Mouse (Mus musculus): Measurements from ENCODE around the gene Dmd. TPM values are rescaled to one million over a fixed set of nuclear protein-coding genes. Genes with fewer than 3 reads are reported as not detected.
"Not testable (repeated sequence)": the region's sequence is repeated elsewhere in the genome, so short reads cannot be mapped to it uniquely, and the experiment has no call there.

Gene Dmd
- polyA plus RNA-seq, 1 experiment, result 0.10 TPM

DNA sequence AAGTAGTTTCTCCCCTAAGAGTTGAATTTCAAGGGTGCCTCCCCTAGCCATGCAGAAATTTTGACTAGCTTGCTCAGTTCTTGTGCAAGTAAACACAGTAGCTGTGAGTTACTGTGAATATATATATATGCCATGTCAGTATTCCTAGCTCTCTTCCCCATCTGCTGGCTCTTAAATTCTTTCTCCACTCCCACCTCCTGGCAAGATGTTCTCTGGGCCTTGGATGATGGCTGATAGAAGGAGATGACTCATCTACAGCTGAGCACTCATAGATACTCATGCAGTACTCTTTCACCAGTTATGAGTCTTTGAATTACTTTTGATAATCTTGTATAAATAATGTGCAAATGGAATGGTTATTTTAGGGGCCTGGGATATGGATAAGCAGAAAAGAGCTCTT is 737.9 kb downstream of the Dmd start:
- no peak overlapping the region for H3K4me3 ChIP-seq (replicated peaks)
- no peaks in the 10 kb centered on the region for H3K4me1 ChIP-seq
- TF ChIP-seq FLI1 (IDR thresholded peaks at IDR 0.05; ENCODE audit: low read length), result no peak
- no peak for TF ChIP-seq GATA1 (IDR thresholded peaks at IDR 0.05; ENCODE audit: borderline replicate concordance, low read length)
- no peaks in the 10 kb centered on the region for H3K36me3 ChIP-seq (replicated peaks; ENCODE audit: low read length)
- no peaks in the 10 kb centered on the region for H3K9me3 ChIP-seq
- no peaks in the 10 kb centered on the region for H3K27me3 ChIP-seq (replicated peaks)

DNA sequence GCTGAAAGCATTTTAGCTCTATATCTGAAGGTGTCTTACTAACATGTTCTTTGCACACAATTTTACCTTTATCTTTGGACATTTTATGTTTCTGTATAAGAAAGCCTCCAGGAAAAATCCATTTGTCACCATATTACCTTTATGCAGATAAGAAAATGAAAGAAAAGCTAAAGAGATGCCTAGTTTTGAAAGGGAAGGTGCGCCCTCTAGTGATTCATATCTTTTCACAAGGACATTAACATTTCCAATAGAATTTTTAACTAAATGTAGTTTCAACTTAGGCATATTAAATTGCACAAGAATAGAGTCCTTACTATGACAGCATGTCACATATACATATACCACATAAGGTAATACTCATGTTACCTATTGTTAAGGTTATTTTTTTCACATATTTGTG is 791.9 kb downstream of the Dmd start:
- Histone ChIP-seq H3K4me1 (no peaks in the 10 kb centered on the region), H3K27me3 (replicated peaks) (no peaks in the 10 kb centered on the region), H3K4me3 (replicated peaks) (no peak overlapping the region), H3K36me3 (replicated peaks; ENCODE audit: low read length) (no peaks in the 10 kb centered on the region), H3K9me3 (no peaks in the 10 kb centered on the region)
- no peak for TF ChIP-seq FLI1 (IDR thresholded peaks at IDR 0.05; ENCODE audit: low read length)
- no peak for TF ChIP-seq GATA1 (IDR thresholded peaks at IDR 0.05; ENCODE audit: borderline replicate concordance, low read length)

DNA sequence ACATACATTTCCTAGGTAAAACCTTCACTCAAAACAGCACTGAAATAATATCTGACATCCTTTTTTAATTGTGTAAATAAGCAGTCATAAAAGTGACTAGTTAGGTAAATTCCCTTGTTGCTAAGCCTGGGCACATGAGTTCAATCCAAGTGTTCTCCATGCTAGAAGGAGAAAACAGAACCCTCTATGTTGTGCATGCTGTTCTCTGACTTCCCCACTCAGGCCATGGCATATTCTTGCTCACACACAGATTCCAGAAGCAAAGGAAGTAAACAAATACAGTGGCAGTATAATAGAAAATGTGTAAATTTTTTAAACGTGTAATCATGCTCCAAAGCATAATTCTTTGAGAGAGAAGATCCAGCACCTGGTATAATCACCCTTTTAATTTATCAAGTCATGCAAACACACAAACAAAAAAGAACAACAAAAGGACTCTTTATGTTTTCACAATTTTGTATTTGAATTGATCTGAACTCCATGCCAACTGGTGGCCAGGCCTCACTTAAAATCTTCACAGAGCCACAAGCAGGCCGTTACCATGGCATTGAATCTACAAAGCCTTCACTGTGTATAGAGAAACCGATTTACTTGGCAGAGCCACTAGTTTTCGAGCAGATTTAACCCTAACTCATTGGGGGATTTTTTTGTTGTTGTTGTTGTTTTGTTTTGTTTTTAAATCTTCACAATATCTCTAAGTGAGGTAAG is 797.8 kb downstream of the Dmd start:
- H3K27me3 ChIP-seq (replicated peaks), result no peaks in the 10 kb centered on the region
- peaks cover 6% of the 10 kb centered on the region; the same call in 1 of the 2 replicates for H3K4me1 ChIP-seq
- H3K4me3 ChIP-seq (replicated peaks), result no peak overlapping the region
- TF ChIP-seq GATA1 (IDR thresholded peaks at IDR 0.05; ENCODE audit: borderline replicate concordance, low read length), result no peak
- H3K9me3 ChIP-seq, result no peaks in the 10 kb centered on the region
- H3K36me3 ChIP-seq (replicated peaks; ENCODE audit: low read length), result no peaks in the 10 kb centered on the region

DNA sequence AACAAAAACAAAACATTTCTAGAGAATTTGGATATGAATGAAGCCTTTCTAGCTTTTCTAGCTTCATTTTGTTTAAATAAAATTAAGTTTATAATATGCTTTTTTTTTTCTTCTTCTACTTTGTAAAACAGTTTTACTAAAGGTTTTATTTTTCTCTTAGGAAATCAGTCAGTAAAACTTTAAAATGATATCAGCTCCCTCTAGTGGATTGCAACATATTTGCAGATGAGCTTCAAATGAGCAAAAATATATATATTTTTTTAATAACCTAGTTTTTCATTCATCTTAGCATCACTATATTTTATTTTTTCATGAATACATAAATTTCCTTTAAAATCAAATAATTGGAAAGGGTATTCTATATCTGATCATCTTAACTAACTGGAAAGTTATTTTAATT is 838.7 kb downstream of the Dmd start:
- TF ChIP-seq FLI1 (IDR thresholded peaks at IDR 0.05; ENCODE audit: low read length) (no peak), GATA1 (IDR thresholded peaks at IDR 0.05; ENCODE audit: borderline replicate concordance, low read length) (no peak)
- no peaks in the 10 kb centered on the region for H3K4me1 ChIP-seq
- H3K36me3 ChIP-seq (replicated peaks; ENCODE audit: low read length), result no peaks in the 10 kb centered on the region
- no peaks in the 10 kb centered on the region for H3K9me3 ChIP-seq
- H3K27me3 ChIP-seq (replicated peaks), result no peaks in the 10 kb centered on the region
- H3K4me3 ChIP-seq (replicated peaks), result no peak overlapping the region

DNA sequence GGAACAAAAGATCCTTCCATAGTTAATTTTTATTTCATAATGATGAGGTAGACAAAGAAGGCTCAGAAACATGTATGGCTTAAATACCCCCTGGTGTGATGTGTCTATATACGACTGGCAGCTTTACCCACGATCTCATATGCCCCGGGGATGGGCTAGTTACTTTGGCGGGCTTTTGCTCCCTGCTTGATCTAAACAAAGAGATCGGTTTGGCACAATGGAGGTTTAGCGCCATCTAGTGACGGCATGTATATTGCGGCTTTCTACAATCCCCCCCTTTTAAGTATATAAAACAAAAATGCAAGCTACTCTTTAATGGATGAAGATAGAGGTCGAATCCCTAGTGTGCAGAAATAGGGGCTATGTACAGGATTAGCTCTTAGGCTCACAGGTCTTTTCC is 918.8 kb downstream of the Dmd start:
- not testable (repeated sequence) for H3K36me3 ChIP-seq (replicated peaks; ENCODE audit: low read length); H3K4me1 ChIP-seq; H3K9me3 ChIP-seq; H3K4me3 ChIP-seq (replicated peaks); H3K27me3 ChIP-seq (replicated peaks)

DNA sequence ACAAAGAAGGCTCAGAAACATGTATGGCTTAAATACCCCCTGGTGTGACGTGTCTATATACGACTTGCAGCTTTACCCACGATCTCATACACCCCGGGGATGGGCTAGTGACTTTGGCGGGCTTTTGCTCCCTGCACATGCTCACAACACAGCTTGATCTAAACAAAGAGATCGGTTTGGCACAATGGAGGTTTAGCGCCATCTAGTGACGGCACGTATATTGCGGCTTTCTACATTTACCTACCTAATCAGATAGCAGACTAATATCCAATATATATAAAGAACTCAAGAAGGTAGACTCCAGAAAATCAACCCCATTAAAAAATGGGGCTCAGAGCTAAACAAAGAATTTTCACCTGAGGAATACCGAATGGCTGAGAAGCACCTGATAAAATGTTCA is 926.7 kb downstream of the Dmd start:
- not testable (repeated sequence) for H3K36me3 ChIP-seq (replicated peaks; ENCODE audit: low read length); H3K4me3 ChIP-seq (replicated peaks); H3K9me3 ChIP-seq; H3K27me3 ChIP-seq (replicated peaks); H3K4me1 ChIP-seq

DNA sequence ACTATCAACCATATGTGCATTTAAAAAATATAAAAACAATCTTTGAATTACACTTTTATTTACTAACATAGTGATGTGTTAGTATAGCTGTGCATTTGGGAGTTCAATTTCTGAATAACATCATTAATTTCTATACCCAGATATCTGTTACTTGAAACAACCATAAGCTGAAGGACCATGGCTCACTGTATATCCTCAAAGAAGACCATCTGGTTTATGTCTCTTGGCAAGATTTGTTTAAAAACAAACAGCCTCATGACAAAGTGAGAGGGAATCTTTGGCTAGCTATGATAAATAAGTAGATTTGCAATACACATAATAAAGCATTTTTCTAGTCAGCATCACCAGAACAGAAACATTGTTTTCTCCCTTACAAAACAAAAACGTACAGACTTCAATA is 1027.2 kb downstream of the Dmd start:
- no peaks in the 10 kb centered on the region for H3K36me3 ChIP-seq (replicated peaks; ENCODE audit: low read length)
- no peak overlapping the region for H3K4me3 ChIP-seq (replicated peaks)
- no peaks in the 10 kb centered on the region for H3K9me3 ChIP-seq
- H3K4me1 ChIP-seq, result no peaks in the 10 kb centered on the region
- TF ChIP-seq FLI1 (IDR thresholded peaks at IDR 0.05; ENCODE audit: low read length), result no peak
- no peak for TF ChIP-seq GATA1 (IDR thresholded peaks at IDR 0.05; ENCODE audit: borderline replicate concordance, low read length)
- H3K27me3 ChIP-seq (replicated peaks), result peaks cover 2% of the 10 kb centered on the region

DNA sequence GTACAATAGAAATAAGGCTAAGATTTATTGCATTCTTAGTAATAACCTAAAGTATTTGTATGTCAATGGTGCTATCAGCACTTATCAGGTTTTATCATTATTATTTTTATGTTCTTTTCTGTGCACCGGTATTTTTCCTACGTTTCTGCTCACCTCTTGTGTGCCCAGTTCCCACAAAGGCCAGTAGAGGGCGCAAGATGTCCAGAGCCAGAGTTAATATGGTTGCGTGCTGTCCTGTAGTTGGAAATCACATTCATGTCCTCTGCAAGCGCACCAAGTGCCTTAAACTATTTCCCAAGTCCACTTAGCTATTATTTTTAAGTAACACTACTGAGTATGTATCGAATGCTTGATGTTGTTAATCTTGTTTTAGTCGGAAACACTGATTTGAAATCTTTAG is 1052.6 kb downstream of the Dmd start:
- no peaks in the 10 kb centered on the region for H3K4me1 ChIP-seq
- no peaks in the 10 kb centered on the region for H3K36me3 ChIP-seq (replicated peaks; ENCODE audit: low read length)
- no peak overlapping the region for H3K4me3 ChIP-seq (replicated peaks)
- H3K27me3 ChIP-seq (replicated peaks), result no peaks in the 10 kb centered on the region
- no peak for TF ChIP-seq GATA1 (IDR thresholded peaks at IDR 0.05; ENCODE audit: borderline replicate concordance, low read length)
- TF ChIP-seq FLI1 (IDR thresholded peaks at IDR 0.05; ENCODE audit: low read length), result no peak
- no peaks in the 10 kb centered on the region for H3K9me3 ChIP-seq

DNA sequence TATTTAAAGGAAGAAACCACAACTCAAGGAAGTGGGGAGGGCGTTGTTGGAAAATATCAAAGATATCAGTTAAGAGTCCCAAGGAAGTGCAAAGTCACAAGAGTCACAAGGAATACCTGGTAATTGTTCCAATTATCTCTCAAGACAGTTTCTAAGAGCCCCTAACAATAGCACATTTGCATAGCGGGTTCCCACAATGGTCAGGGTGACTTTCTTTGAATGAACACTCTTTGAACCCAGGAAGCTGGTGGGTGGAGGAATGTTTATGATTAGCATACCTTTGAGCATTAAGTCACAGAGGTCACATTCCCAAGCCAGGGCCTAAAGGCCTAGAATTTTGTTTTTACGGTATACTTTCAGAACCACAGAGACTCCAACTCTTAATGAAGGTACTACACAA is 1113.8 kb downstream of the Dmd start:
- not testable (repeated sequence) for H3K4me3 ChIP-seq (replicated peaks); H3K4me1 ChIP-seq; H3K27me3 ChIP-seq (replicated peaks); H3K9me3 ChIP-seq; H3K36me3 ChIP-seq (replicated peaks; ENCODE audit: low read length)

DNA sequence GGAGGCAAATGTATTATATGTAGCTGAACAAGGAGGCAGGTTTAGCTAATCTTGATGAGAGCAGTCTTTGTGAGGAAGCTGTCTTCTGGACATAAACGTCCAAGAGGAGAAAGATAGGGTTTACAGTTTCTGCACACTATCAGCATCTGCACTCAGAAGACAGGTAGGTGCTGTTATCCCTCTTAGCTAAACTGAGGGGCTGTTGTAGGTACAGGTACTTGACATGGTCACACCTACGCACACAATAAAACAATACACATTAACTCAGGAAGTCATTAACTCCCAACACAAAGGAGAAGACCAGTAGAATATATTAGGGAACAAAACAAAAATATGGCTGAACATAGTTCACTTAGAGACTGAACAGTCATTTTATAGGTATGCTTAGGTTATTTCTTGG is 1217.2 kb downstream of the Dmd start:
- TF ChIP-seq FLI1 (IDR thresholded peaks at IDR 0.05; ENCODE audit: low read length) (no peak), GATA1 (IDR thresholded peaks at IDR 0.05; ENCODE audit: borderline replicate concordance, low read length) (no peak)
- Histone ChIP-seq H3K4me1 (no peaks in the 10 kb centered on the region), H3K4me3 (replicated peaks) (no peak overlapping the region), H3K27me3 (replicated peaks) (no peaks in the 10 kb centered on the region), H3K36me3 (replicated peaks; ENCODE audit: low read length) (no peaks in the 10 kb centered on the region), H3K9me3 (no peaks in the 10 kb centered on the region)

DNA sequence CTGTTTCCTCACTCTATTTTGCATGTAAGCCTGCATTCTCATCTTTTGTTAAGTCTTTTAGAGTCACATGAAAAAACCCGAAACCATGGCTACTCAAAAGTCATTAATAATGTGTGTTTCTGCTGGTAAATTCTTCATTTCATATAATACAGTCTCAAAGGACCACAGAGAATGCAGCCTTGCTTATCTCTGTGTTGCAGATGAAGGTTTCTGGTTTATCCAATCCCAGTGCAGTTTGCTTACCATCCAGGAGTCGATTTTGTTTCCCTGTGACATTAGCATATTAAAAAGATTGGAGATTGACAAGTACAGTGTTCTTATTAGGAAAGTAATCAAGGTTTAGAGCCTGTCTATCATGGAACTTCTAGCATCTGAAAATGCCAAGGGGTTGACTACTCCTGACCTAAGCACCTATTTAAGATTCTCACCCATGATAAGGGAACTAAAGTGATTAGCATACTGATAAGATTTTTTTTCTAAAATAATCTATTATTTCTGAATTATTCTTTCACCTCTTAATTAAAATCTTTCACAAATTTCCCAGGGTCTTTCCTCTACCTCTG is 1292.7 kb downstream of the Dmd start:
- H3K36me3 ChIP-seq (replicated peaks; ENCODE audit: low read length), result no peaks in the 10 kb centered on the region
- TF ChIP-seq FLI1 (IDR thresholded peaks at IDR 0.05; ENCODE audit: low read length) (no peak), GATA1 (IDR thresholded peaks at IDR 0.05; ENCODE audit: borderline replicate concordance, low read length) (no peak)
- no peaks in the 10 kb centered on the region for H3K9me3 ChIP-seq
- no peaks in the 10 kb centered on the region for H3K4me1 ChIP-seq
- H3K4me3 ChIP-seq (replicated peaks), result no peak overlapping the region
- no peaks in the 10 kb centered on the region for H3K27me3 ChIP-seq (replicated peaks)
